Mouse (Mus musculus) spleen, postnatal 4 days (tissue): ENCODE measurements around the gene Zfp59.
"Not testable (repeated sequence)": the region's sequence is repeated elsewhere in the genome, so short reads cannot be mapped to it uniquely, and the experiment has no call there.

Source experiments
- DNase-seq, 2 experiments: peaks; one replicate each; pipeline ENCODE4 v3.0.0; 2022; ENCODE audit warnings: low spot score in 2 of 2

Zfp59 gene

GRCm38 (mm10) chr7:27838323-27839249 lies at the start of gene Zfp59:
Gene Zfp59 (plus strand): TSS chr7:27838607.
- peak; percentile 74 to 85 for DNase-seq

- no peak for DNase-seq
Measured at GRCm38 (mm10) chr7:27789306-27789705, 49.1 kb upstream of the Zfp59 start.

GRCm38 (mm10) chr7:27793865-27794264 lies 44.5 kb upstream of the Zfp59 start:
- not testable (repeated sequence) for DNase-seq

- DNase-seq = no peak
Measured at GRCm38 (mm10) chr7:27794566-27794965, 43.8 kb upstream of the Zfp59 start.

- DNase-seq = no peak
Measured at GRCm38 (mm10) chr7:27797906-27798811, 40.2 kb upstream of the Zfp59 start.

GRCm38 (mm10) chr7:27801137-27801536 lies 37.3 kb upstream of the Zfp59 start:
- no peak for DNase-seq

- DNase-seq = no peak
Measured at GRCm38 (mm10) chr7:27802986-27803385, 35.4 kb upstream of the Zfp59 start.

- peak; percentile 68 to 83 for DNase-seq
Measured at GRCm38 (mm10) chr7:27804297-27805030, 33.9 kb upstream of the Zfp59 start.

- DNase-seq = not testable (repeated sequence)
Measured at GRCm38 (mm10) chr7:27806896-27807295, 31.5 kb upstream of the Zfp59 start, which contains the start of gene Zfp626. Gene Zfp626 (plus strand): TSS chr7:27807196.

- DNase-seq = not testable (repeated sequence)
Measured at GRCm38 (mm10) chr7:27807305-27807704, 31.1 kb upstream of the Zfp59 start.

GRCm38 (mm10) chr7:27818526-27819110 lies 19.8 kb upstream of the Zfp59 start:
- no peak for DNase-seq

- no peak for DNase-seq
Measured at GRCm38 (mm10) chr7:27822611-27823010, 15.8 kb upstream of the Zfp59 start.

GRCm38 (mm10) chr7:27834131-27834530 lies 4.3 kb upstream of the Zfp59 start:
- no peak for DNase-seq

- DNase-seq = no peak
Measured at GRCm38 (mm10) chr7:27837896-27838295, 511 bp upstream of the Zfp59 start.

- no peak for DNase-seq
Measured at GRCm38 (mm10) chr7:27839596-27839995, 1.2 kb downstream of the Zfp59 start.

GRCm38 (mm10) chr7:27840104-27840503 lies 1.7 kb downstream of the Zfp59 start:
- no peak for DNase-seq

- no peak for DNase-seq
Measured at GRCm38 (mm10) chr7:27857227-27857626, 18.8 kb downstream of the Zfp59 start, which contains the start of gene Zfp607a. Gene Zfp607a (plus strand): TSS chr7:27857527.

- DNase-seq = no peak
Measured at GRCm38 (mm10) chr7:27859301-27860251, 21.2 kb downstream of the Zfp59 start.

- DNase-seq = peak; percentile 65 to 78
Measured at GRCm38 (mm10) chr7:27860396-27861235, 22.2 kb downstream of the Zfp59 start.
